Mouse (Mus musculus): Measurements from ENCODE around the gene Rabif.

The Rabif gene

GRCm38 (mm10) chr1:134549632-134550132 lies 55.2 kb downstream of the Rabif start, which contains the start of gene Mgat4e:
Gene Mgat4e (minus strand): TSS chr1:134549682.
- no peak for ATAC-seq (ENCODE audit: insufficient number of reproducible peaks, low FRiP score, low TSS enrichment)

- no peak for ATAC-seq (ENCODE audit: insufficient number of reproducible peaks, low FRiP score, low TSS enrichment)
Observed at GRCm38 (mm10) chr1:134551869-134552268, 57.4 kb downstream of the Rabif start.

- ATAC-seq (ENCODE audit: insufficient number of reproducible peaks, low FRiP score, low TSS enrichment), result no peak
Observed at GRCm38 (mm10) chr1:134552396-134552795, 57.9 kb downstream of the Rabif start.

- no peak for ATAC-seq (ENCODE audit: insufficient number of reproducible peaks, low FRiP score, low TSS enrichment)
Observed at GRCm38 (mm10) chr1:134555240-134555870, 60.9 kb downstream of the Rabif start.

- ATAC-seq (ENCODE audit: insufficient number of reproducible peaks, low FRiP score, low TSS enrichment), result 0 out of 2 replicates have a peak, but pooled peaks have one; percentile 5
Observed at GRCm38 (mm10) chr1:134555871-134556670, 61.6 kb downstream of the Rabif start.

- peak; percentile 94 for ATAC-seq (ENCODE audit: insufficient number of reproducible peaks, low FRiP score, low TSS enrichment)
Observed at GRCm38 (mm10) chr1:134556671-134557218, 62.3 kb downstream of the Rabif start.

Measured in cerebellum, adult (tissue).